Mouse (Mus musculus): ENCODE measurements around the gene Srcap.

The Srcap gene

DNA sequence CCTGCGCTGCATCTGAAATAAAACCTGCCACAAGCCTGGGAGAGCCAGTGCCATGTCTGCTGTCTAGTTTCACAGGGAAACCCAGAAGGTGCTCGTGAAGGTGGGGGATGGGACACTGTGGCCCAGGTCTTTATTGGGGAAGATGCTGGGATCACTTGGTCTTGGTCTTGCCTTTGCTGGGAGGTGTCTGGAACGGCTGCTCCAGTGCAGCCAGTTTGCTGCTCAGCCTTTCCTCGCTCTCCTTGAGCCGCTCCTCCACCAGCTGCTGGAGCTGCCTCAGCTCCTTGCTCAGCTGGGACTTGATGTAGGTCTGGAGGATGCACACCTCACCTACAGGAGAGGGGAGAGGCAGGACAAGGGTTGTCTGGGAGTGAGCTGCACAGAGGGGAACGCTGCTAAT lies 71.5 kb downstream of the Srcap start:
- no peak for DNase-seq (ENCODE audit: low spot score)

- DNase-seq (ENCODE audit: low spot score), result no peak
Observed at GRCm38 (mm10) chr7:127585031-127585430, 73.2 kb downstream of the Srcap start.

- DNase-seq (ENCODE audit: low spot score), result no peak
Observed at GRCm38 (mm10) chr7:127586149-127586548, 74.4 kb downstream of the Srcap start.

DNA sequence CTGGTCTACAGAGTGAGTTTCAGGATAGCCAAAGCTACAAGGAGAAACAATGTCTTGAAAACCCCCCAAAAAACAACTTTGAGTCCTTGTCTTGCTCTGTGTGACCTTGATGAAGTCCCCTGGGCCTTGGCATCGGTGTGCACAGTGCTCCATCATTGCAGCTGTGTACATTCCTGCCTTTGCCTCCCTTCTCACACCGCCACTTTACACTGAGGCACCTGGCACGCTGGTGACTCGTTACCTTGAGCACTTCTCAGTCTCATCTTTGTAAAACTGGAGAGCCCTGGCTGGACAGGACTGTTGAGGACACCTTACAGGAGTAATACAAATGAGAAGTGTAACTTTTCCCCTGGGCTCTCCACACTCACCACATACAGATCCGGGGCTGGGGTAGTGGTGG lies 75.4 kb downstream of the Srcap start:
- no peak for DNase-seq (ENCODE audit: low spot score)

DNA sequence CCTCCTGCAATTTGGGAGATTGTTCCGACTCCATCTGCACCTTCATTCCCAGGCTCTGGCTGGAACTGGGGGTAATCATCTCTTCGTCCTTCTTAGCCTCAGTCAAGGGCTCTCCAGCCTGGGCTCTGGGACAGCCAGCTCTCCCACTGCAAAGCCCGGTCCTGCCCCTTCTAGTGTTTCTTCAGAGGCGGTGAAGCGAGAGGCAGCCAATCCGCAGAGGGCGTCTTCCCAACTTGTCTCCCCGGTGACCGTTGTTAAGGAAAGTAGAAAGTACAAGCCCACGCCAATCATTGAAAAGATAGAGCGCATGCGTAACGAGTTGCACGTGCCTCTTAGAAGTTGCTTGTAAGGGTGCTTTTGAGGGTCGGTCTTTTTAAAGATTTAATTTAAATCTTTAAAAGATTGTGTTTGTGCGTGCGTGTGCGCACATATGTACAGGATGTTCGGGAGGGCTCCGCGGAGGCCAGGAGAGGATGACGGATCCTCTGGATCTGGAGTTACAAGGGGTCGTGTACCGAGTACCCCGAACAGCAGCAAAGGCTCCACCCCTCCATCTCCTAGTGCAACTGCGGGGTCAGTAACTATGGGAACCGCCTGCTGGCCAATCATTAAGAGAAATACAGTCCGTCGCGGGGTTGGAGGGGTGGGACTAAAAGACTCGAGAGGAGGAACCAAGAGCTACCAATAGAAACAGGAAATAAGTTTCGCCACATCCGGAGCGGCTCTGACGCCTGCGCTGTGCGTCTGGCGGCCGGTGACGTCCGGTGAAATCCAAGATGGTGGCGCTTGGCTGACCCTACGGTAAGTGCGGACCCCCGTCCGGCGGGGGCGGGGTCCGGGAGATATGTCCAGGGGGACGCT lies 76.5 kb downstream of the Srcap start, which contains the start of the genes Ccdc189 and Rnf40:
Gene Ccdc189, minus strand, starts transcription at position 585 of the 861 bp plus-strand sequence.
Gene Rnf40, plus strand, starts transcription at position 757 of the 861 bp plus-strand sequence.
- DNase-seq (ENCODE audit: low spot score), result peak; percentile 96

DNA sequence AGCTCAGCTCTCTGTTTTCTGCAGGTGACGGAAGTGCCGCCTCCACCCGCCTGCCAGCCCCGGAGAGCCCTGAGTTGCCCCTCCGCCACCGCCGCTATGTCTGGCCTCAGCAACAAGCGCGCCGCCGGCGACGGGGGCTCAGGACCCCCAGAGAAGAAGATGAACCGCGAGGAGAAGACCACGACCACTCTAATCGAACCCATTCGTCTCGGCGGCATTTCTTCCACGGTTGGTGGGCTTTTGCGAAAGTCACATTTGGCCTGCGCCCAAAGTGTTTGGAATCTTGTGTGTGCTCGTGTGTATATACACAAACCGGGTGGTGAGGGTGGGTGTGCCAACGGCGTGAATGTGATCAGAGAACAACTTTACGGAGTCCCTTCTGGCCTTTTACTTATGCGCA lies 77.1 kb downstream of the Srcap start:
- no peak for DNase-seq (ENCODE audit: low spot score)

DNA sequence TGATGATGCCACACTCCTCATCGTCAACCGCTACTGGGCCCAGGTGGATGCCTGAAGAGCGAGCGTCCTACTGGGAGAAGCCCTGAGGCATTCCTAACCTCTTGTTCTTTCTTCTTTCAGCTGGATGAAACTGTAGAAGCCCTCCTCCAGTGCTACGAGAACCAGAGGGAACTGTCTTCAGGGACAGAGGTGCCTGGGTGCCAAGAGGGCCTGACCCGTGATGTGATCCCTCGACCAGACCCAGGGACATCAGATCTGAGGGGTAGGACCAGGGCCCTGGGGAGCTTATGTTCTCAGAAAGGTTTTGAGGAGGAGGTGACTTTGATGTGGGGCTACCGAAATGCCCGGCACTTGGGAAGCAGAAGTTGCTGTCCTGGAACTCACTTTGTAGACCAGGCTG lies 77.9 kb downstream of the Srcap start:
- no peak for DNase-seq (ENCODE audit: low spot score)

- DNase-seq (ENCODE audit: low spot score), result no peak
Observed at GRCm38 (mm10) chr7:127591108-127591507, 79.3 kb downstream of the Srcap start.

GRCm38 (mm10) chr7:127592575-127592974 lies 80.8 kb downstream of the Srcap start:
- DNase-seq (ENCODE audit: low spot score), result no peak

- no peak for DNase-seq (ENCODE audit: low spot score)
Observed at GRCm38 (mm10) chr7:127596747-127597146, 85.0 kb downstream of the Srcap start.

- DNase-seq (ENCODE audit: low spot score), result no peak
Observed at GRCm38 (mm10) chr7:127600612-127601011, 88.8 kb downstream of the Srcap start.

- no peak for DNase-seq (ENCODE audit: low spot score)
Observed at GRCm38 (mm10) chr7:127601735-127602134, 90.0 kb downstream of the Srcap start.

DNA sequence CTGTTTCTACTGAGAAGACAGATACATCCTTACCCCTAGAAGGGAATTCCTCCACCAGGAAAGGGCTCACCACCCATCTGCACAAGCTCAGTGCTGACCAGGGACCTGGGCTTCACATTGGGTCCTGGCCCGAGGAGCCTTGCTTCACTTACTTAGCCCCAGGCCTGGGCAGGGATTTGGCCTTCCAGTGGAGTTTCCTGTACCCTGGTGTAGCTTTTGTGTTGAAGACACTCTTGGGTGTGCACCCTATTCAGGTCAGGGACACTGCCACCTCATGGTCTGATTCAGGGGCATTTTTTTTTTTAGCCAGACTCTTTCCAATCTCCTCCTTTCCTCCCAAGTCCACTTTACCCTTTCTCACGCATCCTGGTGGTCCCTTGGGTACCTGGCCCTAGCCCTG lies 91.1 kb downstream of the Srcap start:
- no peak for DNase-seq (ENCODE audit: low spot score)

DNA sequence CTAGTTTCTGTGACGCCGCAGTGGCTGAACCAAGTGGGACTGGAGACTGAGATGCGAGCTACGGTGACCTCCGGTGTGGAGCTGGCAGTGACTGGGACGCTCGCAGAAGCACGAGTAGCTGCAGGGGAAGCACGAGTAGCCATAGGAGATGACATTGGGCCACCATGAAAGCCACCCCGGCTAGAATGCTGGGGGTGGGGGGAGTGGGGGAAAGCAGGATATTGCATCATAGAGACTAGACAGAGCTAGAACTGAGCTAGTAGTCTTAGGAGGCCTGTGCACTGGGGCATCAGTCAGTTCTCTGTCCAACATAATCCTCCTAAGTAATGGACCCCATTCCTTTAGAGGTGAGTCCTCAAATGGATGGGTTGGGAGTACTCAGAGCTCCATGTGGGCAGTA lies 92.5 kb downstream of the Srcap start:
- no peak for DNase-seq (ENCODE audit: low spot score)

- no peak for DNase-seq (ENCODE audit: low spot score)
Observed at GRCm38 (mm10) chr7:127607150-127607549, 95.4 kb downstream of the Srcap start.

All from layer of hippocampus, adult 11-12 months (tissue).